24 mouse cellular contexts compared by ENCODE assay signal in genomic region chr5:52670745-52671144, GRCm38 (mm10).
"Had no signal": no experiment of that assay in that cellular context is flagged by ENCODE, and none has a peak within 500 bp of the region (broad histone marks: within the 10 kb centered on the region; RNA-seq: fewer than 3 reads in every experiment).

No protein-coding gene starts in this region.

- DNase-seq: gastrocnemius, postnatal 14 days; gastrocnemius, postnatal 36 days; heart, adult 2 months; heart, postnatal 14 days; heart, postnatal 36 days; kidney, adult 11 months; kidney, adult 2 months; kidney, adult 9 months; kidney, postnatal 14 days; kidney, postnatal 36 days; layer of hippocampus, adult 9-11 months; layer of hippocampus, postnatal 36 days; left cerebral cortex, postnatal 4 days had no signal

- H3K9ac ChIP-seq: heart, embryonic 13.5 days; heart, embryonic 15.5 days; hindbrain, embryonic 13.5 days; hindbrain, embryonic 15.5 days; kidney, embryonic 15.5 days; limb, embryonic 13.5 days; limb, embryonic 15.5 days had no signal

- H3K27ac ChIP-seq: heart, adult 2 months; heart, embryonic 13.5 days; heart, embryonic 15.5 days; hindbrain, embryonic 13.5 days; hindbrain, embryonic 15.5 days; hindbrain, postnatal 0 days; kidney, embryonic 15.5 days; kidney, postnatal 0 days; limb, embryonic 13.5 days; limb, embryonic 15.5 days had no signal

- H3K27me3 ChIP-seq: hindbrain, embryonic 13.5 days; hindbrain, embryonic 15.5 days; kidney, embryonic 15.5 days; limb, embryonic 13.5 days had no signal

- ATAC-seq: hindbrain, postnatal 0 days; intestine, embryonic 16.5 days had no signal

- H3K4me2 ChIP-seq: heart, embryonic 11.5 days; heart, embryonic 13.5 days; heart, embryonic 15.5 days; hindbrain, embryonic 13.5 days; hindbrain, embryonic 15.5 days; kidney, embryonic 15.5 days; limb, embryonic 13.5 days; limb, embryonic 15.5 days had no signal

- H3K9me3 ChIP-seq: heart, embryonic 13.5 days; heart, embryonic 15.5 days; hindbrain, embryonic 13.5 days; hindbrain, embryonic 15.5 days; kidney, embryonic 15.5 days; limb, embryonic 13.5 days; limb, embryonic 15.5 days had no signal

- H3K4me3 ChIP-seq: heart, adult 2 months; heart, embryonic 13.5 days; heart, embryonic 15.5 days; hindbrain, embryonic 13.5 days; kidney, embryonic 15.5 days; limb, embryonic 13.5 days; limb, embryonic 15.5 days had no signal

- H3K36me3 ChIP-seq: heart, embryonic 15.5 days; hindbrain, embryonic 15.5 days; limb, embryonic 13.5 days; limb, embryonic 15.5 days had no signal
